Mouse (Mus musculus) frontal cortex, adult (tissue): ENCODE data around the gene Myo10.

Source experiments
- ATAC-seq: cut with Nextera tagmentation; 2 replicates; pipeline ENCODE4 v1.9.2; 2017; ENCODE audit warnings: mild to moderate bottlenecking, moderate library complexity, mixed read lengths; ENCODE audit not compliant: low TSS enrichment

The Myo10 gene

DNA sequence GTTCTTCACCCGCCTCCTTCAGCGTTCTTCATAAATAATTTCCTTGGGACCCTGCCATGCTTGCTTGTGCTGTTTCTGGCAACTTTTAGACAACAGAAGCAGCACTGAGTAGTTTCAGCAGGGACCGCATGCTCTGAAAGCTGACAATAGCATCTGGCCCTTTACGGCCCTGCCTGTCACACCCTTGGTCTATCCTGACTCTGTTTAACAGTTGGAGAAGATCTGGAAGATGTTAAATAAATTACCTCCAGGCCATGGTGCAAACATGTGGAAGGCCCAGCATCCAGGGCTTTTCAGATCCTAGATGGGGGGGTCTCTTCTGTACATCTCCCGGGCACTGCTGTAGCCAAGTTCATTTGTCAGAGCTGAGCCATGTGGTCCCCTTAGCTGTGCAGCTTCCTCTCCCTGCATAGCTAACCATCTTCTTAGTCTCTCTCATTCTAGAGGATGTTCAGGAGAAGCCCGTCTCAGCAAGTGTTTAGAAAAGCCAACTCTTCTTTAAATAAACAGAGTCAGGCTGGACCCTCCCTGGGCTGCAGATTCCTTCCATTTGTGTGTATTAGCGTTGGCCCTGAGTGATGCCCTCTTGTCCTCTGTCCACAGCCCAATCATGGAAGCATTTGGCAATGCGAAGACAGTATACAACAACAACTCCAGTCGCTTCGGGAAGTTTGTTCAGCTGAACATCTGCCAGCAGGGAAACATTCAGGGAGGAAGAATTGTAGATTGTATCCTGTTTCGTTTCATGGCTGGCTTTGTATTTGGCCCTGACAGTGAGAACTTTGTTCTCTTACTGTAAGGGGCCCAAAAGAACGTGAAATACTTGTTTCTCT lies 101.2 kb downstream of the Myo10 start:
- ATAC-seq, result no peak

DNA sequence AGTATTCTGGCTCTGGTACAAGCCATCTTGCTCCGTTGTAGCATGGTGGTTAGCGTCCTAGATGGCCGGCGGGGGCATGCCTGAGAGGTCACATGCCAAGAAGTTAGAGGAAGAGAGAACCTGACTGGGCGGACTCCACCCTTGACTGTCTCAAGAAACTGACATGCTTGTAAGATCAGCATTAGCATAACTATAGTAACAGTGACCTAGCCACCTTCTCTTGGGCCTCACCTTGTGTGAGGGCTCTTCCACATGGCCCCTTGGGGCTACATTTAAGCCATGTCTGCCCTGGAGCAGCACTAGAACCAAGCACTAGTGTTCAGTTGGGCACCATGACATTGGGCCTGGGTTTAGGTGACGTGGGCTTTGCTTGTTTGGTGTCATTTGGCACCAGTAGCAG lies 102.2 kb downstream of the Myo10 start:
- ATAC-seq, result no peak

DNA sequence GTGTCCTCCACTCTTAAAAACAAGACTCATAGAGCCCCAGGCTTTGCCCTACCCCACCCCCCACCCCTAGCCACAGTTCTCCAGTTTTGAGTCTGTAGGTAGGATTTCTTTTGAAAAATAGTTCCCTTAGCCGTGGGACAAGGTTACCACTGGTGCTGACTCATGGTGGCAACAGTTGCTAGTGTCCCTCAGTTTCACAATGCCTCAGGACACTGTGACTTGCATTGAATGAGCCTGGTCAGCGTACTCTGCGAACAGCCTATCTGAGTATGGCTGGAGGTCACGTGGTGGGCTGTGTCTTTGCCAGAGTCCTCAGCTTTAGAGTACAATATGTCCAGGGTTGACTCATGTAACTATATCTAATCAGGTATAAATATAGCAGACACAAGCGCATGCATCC lies 104.5 kb downstream of the Myo10 start:
- ATAC-seq, result no peak

DNA sequence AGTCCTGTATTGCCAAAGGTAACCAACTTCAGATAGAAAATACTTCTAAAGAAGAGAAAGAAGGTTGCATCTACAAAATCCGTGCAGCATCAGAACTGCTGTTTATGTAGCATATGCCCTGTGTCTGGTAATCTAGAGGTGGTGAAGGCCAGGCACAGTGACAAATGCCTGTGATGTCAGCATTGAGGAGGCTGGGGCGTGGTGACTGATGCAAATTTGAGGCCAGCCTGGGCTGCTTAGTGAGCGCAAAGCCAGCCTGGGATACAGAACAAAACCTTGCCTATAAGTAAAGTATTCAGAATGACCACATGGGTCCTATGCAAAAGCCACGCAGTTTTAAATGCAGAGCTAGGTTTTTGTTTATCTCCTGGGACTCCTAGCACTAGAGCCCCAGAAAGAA lies 106.2 kb downstream of the Myo10 start:
- ATAC-seq, result no peak

DNA sequence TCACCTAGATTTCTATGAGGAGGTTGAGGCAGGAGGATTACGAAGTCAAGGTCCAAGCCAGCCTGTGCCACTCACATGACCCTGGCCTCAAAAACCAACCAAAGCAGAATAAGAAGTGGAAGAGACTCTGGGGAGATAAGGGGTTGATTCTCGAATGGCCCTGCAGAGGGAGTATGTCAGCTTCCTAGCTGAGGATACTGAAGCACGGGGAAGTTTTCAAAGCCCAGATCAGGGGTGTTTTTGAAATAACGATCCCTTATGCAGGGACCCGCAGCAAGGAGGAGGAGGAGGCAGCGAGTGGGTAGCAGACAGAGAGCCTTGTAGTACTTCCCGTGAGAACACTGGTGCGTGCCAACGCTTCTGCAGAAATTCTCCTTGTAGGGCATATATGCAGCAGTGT lies 108.7 kb downstream of the Myo10 start:
- ATAC-seq, result peak; percentile 91

DNA sequence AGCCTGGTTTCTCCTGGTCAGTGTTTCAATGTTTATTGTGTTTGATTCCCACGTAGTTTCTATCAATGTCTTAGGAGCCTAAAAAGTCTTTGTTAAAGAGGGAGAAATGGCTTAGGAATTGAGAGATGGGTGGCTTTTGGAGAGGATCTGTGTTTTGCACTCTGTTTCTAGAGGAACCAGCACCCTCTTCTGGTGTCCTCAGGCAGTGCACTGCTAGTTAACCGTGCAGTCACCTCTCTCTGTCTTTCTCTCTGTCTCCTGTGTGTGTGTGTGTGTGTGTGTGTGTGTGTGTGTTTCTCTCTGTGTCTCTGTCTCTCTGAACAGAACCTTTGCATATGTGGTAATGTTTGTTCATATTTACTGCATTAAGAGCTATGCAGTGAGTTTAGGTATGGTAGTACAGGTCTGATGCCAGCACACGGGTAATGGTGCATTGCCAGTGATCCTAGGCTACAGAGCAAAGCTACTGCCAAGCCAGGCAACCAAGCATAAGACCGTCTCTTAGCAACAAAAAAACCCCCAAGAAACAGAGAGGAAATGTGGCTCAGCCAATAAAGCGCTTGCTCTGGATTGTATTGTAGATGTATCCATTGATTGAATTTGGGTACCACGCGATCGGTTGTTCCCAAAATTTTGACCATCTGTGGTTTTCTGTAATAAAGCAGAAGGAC lies 110.6 kb downstream of the Myo10 start:
- peak; percentile 87 for ATAC-seq

DNA sequence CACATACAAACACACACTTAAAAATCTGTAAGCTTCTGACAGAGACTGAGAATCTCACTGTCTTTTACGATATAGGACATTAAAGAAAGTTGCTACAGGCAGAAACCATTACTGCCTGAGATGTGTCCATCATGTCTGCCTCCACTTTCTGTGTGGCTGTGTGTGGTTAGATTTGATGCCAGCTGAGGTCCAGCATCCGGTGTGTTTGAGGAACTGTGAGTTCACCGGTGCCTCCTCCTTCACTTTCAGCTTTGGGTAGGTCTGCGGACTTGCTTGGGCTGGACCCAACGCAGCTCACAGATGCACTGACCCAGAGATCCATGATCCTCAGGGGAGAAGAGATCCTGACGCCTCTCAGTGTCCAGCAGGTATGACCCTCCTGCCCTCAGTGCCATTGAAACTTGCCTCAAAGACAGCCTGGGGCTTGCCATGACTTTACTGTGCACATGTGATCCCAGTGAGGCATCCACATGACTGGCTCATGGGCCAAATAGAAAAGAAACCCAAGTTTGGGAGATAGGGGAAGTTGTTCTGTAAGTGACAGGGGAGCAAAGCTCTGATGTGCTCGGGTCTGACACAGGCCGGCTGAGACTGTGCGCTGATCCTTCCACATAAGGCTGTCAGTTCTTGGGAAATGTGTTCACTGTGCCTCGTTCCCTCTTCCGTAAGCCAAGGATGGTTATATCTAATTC lies 111.6 kb downstream of the Myo10 start:
- no peak for ATAC-seq

DNA sequence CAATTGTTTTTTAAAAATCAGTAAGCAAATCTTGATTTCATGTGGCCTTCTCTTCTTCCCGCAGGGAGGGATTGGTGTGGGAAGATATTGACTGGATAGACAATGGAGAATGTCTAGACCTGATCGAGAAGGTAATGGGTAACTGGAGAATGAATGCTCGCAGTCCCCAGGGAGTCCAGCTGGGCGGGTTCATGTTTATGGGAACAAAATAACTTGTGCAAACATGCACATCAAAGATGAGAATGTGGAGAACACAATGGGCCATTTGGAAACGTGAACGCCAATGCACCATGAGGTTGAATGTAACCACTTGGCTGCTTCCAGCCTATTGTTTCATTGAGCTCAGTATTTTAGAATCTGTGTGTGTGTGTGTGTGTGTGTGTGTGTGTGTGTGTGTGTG lies 114.2 kb downstream of the Myo10 start:
- ATAC-seq, result no peak

DNA sequence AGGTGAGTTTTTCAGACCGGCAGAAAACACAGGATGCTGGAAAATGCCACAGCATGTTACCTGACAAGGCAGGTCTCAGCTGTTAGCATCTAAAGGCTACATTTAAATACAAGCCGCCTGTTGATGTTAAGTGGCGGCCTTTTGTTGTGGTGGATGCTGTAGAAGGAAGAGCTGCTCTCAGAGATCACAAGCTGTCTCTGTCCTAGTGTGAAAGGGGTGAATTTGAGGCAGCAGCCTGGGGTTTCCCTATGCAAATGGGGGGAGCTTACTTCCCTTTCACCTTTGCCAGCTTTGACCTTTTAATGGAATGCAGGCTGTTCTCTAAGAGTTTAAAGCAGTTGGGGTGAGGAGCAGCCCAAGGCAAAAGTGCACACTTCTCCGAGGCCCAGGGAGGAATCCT lies 117.9 kb downstream of the Myo10 start:
- ATAC-seq, result no peak

DNA sequence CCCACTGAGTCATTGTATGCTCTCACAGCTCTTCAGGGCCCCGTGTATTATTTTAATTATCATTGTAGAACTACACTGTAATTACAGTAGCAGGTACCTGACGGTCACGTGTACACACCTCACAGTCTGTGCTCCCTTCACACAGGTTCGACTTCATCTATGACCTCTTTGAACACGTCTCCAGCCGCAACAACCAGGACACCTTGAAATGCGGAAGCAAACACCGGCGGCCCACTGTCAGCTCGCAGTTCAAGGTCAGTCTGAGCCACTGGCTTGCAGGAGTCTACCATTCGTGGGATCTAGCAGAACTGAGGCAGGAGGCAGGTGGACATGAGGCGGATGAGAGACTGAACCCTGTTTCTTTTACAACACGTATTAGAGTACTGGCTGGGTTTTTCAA lies 119.9 kb downstream of the Myo10 start:
- no peak for ATAC-seq

DNA sequence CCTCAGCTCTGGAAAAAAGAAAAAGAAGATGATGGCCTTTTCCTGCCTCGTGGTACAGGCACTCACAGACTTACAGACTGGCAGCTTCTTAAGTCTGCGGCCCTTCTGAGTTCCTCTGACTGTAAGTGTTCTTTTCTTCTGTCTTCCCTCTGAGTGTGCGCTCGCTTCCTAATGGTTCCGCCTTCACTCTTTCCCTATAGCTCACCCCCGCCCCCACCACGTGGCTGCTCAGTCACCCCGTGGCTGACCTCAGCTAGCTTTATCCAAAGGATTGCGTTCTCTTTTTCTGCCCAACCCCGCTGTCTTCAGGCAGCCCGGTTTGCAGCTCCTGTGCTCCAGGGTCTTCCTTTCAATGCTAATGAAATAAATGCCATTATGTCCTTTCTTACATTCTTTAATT lies 129.2 kb downstream of the Myo10 start:
- ATAC-seq, result no peak

DNA sequence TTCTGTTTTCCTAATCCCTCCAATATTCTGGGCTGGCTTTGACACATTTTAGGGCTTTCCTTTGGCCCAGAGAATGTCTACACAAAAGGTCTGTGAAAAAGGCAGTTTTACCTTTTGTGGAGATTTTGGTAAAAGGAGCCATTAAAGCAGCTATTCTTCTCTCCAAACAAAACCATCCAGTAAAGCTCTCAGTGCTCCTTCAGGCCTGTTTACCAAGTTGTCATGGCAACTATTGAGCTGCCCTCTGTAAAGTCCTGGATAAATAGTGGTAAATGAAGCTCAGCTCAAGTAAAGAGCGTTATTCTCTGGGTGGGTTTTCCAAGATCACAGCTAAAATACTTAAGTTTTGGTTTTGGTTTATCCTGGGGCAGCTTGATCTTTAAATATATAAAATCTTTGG lies 130.3 kb downstream of the Myo10 start:
- no peak for ATAC-seq

DNA sequence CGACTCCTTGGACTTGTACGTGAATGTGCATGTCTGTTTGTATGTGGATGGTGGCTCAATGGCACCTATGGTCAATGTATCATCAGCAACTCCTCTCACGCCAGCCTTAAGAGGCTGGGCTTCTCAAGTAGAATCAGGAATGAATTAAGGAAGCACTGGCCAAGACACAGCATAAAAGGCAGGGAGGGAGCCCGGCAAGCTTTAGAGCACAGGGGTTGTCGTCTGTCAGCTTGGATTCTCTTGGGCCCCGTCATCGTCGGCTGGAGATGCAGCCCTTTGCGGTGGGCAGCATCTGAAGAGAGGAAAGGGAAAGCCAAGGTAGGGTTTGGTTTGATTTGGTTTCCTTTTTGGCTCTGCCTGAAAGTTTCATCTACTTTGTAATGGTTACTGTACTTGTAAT lies 130.7 kb downstream of the Myo10 start:
- no peak for ATAC-seq

DNA sequence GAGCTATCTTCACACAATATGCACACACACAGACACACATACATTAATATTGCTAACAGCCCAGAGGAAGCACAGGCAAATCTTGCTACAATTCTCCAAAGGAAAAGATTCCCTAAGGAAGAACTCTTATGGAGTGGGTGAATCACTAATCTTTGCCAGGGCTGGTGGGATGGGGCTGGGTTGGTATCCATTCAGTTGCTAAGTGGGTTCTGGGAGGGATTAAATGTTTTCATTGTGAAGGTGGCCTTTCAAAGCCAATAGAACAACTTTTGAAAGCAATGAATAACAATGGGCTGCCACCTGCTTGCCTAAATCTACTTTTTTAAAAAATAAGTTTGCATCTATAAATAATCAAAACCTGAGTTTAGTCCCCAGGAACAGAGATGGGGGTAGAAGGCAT lies 131.6 kb downstream of the Myo10 start:
- ATAC-seq, result no peak

DNA sequence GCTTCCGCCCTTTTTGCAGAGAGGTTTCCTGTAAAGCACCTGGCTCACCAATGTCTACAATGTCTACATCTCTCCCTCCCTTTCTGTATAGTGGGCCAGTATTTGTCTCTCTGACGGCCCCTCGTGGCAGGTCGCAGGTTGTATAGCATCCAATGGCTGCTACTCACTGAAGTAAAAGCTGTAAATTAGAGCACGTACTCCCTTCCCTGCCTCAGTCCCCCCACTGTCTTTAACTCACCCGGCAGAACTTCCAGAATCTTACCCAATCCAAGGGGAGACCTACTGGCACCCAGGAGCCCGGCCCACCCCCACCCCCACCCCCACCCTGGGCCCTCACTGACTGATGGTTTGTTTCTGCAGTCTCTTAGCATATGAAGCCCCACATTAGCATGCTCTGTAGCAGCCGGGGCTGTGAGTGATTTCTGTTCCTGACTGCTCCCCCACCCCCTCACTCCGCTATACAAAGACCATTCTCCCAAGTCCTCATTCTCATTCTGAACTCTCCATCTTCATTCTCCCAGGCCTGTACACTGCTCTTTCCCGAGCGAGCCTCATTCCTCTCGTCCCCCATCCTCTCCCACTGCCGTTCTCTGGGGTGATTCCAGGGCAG lies 132.1 kb downstream of the Myo10 start:
- peak; percentile 53 for ATAC-seq

DNA sequence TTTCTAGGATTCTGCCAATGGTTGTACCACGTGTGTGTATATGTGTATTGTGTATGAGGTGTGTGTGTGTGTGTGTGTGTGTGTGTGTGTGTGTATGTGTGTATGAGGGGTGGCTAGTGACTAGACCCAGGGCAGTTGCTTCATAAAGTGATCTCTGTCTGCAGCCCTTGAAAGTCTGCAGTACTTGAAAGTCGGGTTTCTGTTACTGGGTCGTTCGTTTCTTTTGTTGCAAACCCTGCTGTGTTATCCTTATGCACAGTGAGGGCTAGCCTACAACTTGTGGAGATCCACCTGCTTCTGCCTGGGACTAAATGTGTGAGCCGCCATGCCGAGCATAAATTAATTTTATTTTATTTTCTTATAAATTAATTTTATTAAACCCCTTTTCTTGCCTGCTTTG lies 133.2 kb downstream of the Myo10 start:
- ATAC-seq, result no peak

DNA sequence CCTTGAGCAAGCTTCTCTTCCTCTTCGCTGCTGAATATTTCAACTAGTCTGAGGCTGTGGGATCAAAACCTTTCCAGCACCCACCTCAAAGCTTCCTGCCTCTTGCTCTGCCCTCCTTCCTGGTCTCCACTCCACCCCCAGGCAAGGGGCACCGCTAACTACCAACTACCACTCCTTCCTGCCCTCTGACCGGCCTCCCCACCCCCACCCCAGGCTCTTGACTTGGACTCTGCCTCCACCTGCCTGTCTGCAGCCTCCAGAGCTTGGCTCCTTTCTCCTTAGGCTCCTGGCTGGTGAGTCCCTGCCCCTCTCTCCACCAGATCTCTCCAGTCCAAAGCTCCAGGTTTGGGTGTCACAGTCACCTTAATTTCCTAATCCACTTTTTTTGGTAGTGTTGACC lies 133.7 kb downstream of the Myo10 start:
- ATAC-seq, result no peak

DNA sequence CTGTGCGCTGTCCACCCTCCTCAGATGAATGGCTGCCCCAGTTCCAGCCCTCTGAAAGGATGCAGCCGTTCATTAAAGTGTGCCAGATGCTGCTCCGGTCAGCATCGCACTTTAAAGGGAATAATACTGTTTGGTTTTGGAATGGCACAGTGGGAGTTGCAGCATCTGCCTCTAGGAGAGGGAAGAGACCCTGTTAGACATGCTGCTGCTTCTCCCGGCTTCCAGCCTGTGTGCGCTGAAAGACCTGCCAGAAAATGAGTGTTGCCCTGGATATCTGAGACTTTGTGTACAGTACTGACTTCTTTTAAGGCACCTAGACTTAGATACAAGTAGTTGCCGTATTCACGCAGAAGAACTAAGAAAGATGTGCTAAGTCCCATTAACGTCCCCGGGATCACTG lies 135.7 kb downstream of the Myo10 start:
- ATAC-seq, result no peak

DNA sequence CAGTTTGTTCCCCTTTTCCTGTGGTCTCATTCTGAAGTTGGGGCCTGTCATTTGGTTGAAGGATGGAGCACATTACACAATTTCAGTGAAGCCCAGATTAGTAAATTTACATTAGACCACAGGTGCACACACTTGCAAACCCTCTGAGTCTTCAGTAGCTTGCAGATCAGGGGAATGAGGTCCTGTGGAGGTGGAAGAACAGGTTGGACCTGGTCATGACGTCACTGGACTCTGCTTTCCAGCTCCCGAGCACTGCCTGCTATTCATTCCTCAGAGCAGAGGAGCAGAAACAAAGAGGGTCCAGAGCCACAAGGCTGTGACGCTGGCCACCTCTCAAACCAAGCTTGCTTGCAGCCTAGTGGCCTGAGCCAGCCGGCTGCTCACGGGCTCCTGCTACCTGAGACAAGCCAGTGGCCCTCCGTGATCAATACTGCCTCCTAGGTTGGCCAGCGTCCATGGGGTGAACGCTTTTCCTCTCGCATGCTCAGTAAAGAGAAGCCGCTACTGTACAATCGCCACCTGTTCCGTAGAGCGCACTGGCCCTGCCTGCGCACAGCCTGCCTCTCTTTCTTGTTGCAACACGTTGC lies 136.3 kb downstream of the Myo10 start:
- ATAC-seq, result no peak

DNA sequence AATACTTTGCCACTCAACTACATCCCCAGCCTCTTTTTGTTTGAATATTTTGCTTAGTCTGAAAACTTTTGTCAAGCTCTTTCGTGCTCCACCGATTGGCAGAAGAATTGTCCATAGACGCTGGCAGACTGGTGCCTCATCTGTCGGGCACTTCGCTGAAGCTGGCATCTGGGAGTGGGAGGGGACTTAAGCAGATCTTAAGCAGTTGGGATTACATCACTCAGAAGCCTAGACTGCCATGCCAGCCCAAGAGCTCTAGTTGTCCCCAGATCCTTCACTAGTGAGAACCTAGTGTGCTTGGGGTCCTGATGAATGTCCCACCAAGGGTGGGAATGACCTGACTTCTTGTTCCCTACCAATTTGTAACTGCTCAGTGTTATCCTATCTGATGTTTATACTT lies 138.0 kb downstream of the Myo10 start:
- ATAC-seq, result peak; percentile 78

DNA sequence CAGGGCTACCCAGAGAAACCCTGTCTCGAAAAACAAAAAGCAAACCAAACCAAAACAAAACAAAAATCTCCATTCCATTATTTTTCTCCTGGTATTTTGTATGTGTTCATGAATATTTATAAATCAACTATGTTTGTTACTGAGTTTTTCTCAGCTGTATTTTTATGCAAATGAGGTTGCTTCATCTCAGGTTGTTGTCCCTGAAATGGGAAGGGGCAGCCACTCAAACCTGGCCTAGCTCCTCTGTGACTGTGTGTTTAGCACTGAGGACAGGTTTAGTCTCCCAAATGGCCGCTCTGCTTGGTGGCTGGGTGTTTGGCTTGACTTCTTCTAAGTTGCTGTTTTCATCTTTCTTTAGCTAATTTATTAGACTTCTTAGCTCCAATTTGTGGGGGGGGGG lies 138.7 kb downstream of the Myo10 start:
- no peak for ATAC-seq

DNA sequence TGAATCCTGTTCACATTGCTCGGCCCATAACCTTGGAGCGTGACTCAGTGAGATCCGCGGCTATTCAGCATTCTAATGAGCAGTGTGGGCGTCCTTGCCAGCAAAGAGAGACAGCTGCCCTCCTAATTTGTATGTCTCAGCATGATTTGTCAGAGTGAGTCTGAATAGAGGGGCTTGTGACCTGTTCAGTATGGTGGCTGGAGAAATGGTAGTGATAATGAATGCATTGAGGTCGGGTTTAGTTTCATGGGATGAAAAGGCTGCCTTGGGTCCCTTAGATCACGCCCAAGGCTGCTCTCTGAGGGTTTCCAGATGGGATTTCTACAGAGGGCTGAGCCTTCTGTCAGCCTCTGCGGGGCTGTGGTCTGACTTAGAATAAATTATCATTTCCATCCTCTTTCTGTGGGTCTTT lies 139.5 kb downstream of the Myo10 start:
- ATAC-seq, result peak; percentile 46
